ENCODE assay signal across 11 mouse cellular contexts in genomic region chr3:105717856-105718555, GRCm38 (mm10). TPM values are rescaled to one million over a fixed set of nuclear protein-coding genes. Genes with fewer than 3 reads are reported as not detected.
DNase-seq lines count a peak whose midpoint lies in the region; ATAC-seq and TF ChIP-seq lines count a peak whose summit lies in the region.
"Had no signal": no experiment of that assay in that cellular context is flagged by ENCODE, and none has a peak within 500 bp of the region (broad histone marks: within the 10 kb centered on the region; RNA-seq: fewer than 3 reads in every experiment).

No protein-coding gene starts in this region.

- TF ChIP-seq CTCF in cortical plate, adult 2 months (IDR thresholded peaks at IDR 0.05; ENCODE audit: extremely low read depth, insufficient read depth, low read length), result no peak
- no peak for TF ChIP-seq CTCF in forebrain, postnatal 0 days (IDR thresholded peaks at IDR 0.05; ENCODE audit: low read depth)
- TF ChIP-seq CTCF in midbrain, postnatal 0 days (IDR thresholded peaks at IDR 0.05), result no peak

- no peak overlapping the region for H3K9ac ChIP-seq in kidney, embryonic 15.5 days
- H3K9ac ChIP-seq in forebrain, postnatal 0 days, result no peak overlapping the region
- H3K9ac ChIP-seq in midbrain, postnatal 0 days (replicated peaks; ENCODE audit: low read length, poor library complexity, severe bottlenecking), result no peak overlapping the region
- H3K9ac ChIP-seq: liver, embryonic 15.5 days had no signal

- no peaks in the 10 kb centered on the region for H3K9me3 ChIP-seq in kidney, embryonic 15.5 days (replicated peaks)
- no peaks in the 10 kb centered on the region for H3K9me3 ChIP-seq in forebrain, postnatal 0 days (ENCODE audit: low read length)
- no peaks in the 10 kb centered on the region for H3K9me3 ChIP-seq in midbrain, postnatal 0 days (ENCODE audit: low read length)
- H3K9me3 ChIP-seq: liver, embryonic 15.5 days had no signal

- no peak overlapping the region for H3K4me3 ChIP-seq in kidney, embryonic 15.5 days (replicated peaks)
- H3K4me3 ChIP-seq in cortical plate, adult 2 months (ENCODE audit: insufficient read depth, low read length), result no peak overlapping the region
- no peak overlapping the region for H3K4me3 ChIP-seq in forebrain, postnatal 0 days (ENCODE audit: low read depth, low read length)
- no peak overlapping the region for H3K4me3 ChIP-seq in midbrain, postnatal 0 days (ENCODE audit: low read depth, low read length)
- H3K4me3 ChIP-seq: liver, embryonic 15.5 days had no signal

- peak; percentile 65 for TF ChIP-seq POLR2A in cortical plate, adult 2 months (IDR thresholded peaks at IDR 0.05; ENCODE audit: extremely low read depth, insufficient read depth, low read length)

- 50% methylated on average over 11 of the region's 11 CpGs for WGBS in kidney, embryonic 15.5 days
- 61% methylated on average over 11 of the region's 11 CpGs for WGBS in forebrain, postnatal 0 days
- 52% methylated on average over 11 of the region's 11 CpGs for WGBS in midbrain, postnatal 0 days

- H3K36me3 ChIP-seq in kidney, embryonic 15.5 days, result no peaks in the 10 kb centered on the region
- no peaks in the 10 kb centered on the region for H3K36me3 ChIP-seq in forebrain, postnatal 0 days (ENCODE audit: insufficient read depth)
- H3K36me3 ChIP-seq in midbrain, postnatal 0 days (ENCODE audit: insufficient read depth, low read length), result no peaks in the 10 kb centered on the region
- H3K36me3 ChIP-seq: liver, embryonic 15.5 days had no signal

- no peak for DNase-seq in kidney, postnatal 25 days
- no peak for DNase-seq in forebrain, postnatal 0 days
- DNase-seq in midbrain, postnatal 0 days (ENCODE audit: low spot score), result peak; percentile 55
- DNase-seq in adrenal gland, adult 18-20 months (ENCODE audit: low spot score in 2 of 2), result no peak
- DNase-seq in lung, postnatal 25 days (ENCODE audit: low spot score), result no peak
- DNase-seq in ovary, postnatal 36 days (ENCODE audit: low spot score), result no peak
- DNase-seq: thymus, postnatal 14 days had no signal

- H3K4me1 ChIP-seq in kidney, embryonic 15.5 days, result peaks cover 48% of the 10 kb centered on the region
- H3K4me1 ChIP-seq in cortical plate, adult 2 months (ENCODE audit: control insufficient read depth, insufficient read depth, low read length), result no peaks in the 10 kb centered on the region; the same call in 1 of the 2 replicates
- no peaks in the 10 kb centered on the region for H3K4me1 ChIP-seq in forebrain, postnatal 0 days (ENCODE audit: insufficient read depth)
- H3K4me1 ChIP-seq in midbrain, postnatal 0 days (ENCODE audit: insufficient read depth, low read length), result no peaks in the 10 kb centered on the region; the same call in 1 of the 2 replicates

- peak; percentile 63 for ATAC-seq in kidney, embryonic 15.5 days (replicated peaks; ENCODE audit: low FRiP score)
- peak; percentile 45 for ATAC-seq in forebrain, postnatal 0 days
- no peak for ATAC-seq in midbrain, postnatal 0 days (ENCODE audit: low FRiP score)
- ATAC-seq: inflammation-experienced regulatory T-cells, adult 6 months had no signal

- H3K4me2 ChIP-seq in kidney, embryonic 15.5 days, result no peak overlapping the region
- H3K4me2 ChIP-seq in forebrain, postnatal 0 days (ENCODE audit: low read depth), result no peak overlapping the region
- H3K4me2 ChIP-seq in midbrain, postnatal 0 days (ENCODE audit: low read depth, low read length, poor library complexity, severe bottlenecking), result no peak overlapping the region
- H3K4me2 ChIP-seq: liver, embryonic 15.5 days had no signal

- H3K27ac ChIP-seq in kidney, embryonic 15.5 days, result 0 out of 2 replicates have a peak overlapping the region, but pooled peaks have one; percentile 24
- H3K27ac ChIP-seq in cortical plate, adult 2 months (ENCODE audit: insufficient read depth, low read length), result no peak overlapping the region
- no peak overlapping the region for H3K27ac ChIP-seq in forebrain, postnatal 0 days (ENCODE audit: low read depth, low read length)
- H3K27ac ChIP-seq in midbrain, postnatal 0 days (ENCODE audit: low read depth, low read length), result no peak overlapping the region
- H3K27ac ChIP-seq: liver, embryonic 15.5 days had no signal

- H3K27me3 ChIP-seq in kidney, embryonic 15.5 days, result no peaks in the 10 kb centered on the region
- no peaks in the 10 kb centered on the region for H3K27me3 ChIP-seq in forebrain, postnatal 0 days (ENCODE audit: insufficient read depth, low read length)
- H3K27me3 ChIP-seq in midbrain, postnatal 0 days (ENCODE audit: insufficient read depth, low read length), result no peaks in the 10 kb centered on the region

RNA-seq across cellular contexts. Expression of gene Inka2, which starts 13.6 kb away (rescaled TPM):
- 1.4 and 1.7 TPM in 2 replicates for polyA plus RNA-seq in kidney, embryonic 15.5 days (2015; fragmentation: Nextera tagmentation; extraction: Ambion mirVana)
- polyA plus RNA-seq in cortical plate, adult 2 months (2012; rRNA removed), result 71.9 and 75.2 TPM in 2 replicates
- total RNA-seq in forebrain, postnatal 0 days (2014; rRNA removed), result 6.9 and 7.2 TPM in 2 replicates
- polyA plus RNA-seq in forebrain, postnatal 0 days (2015; fragmentation: Nextera tagmentation; extraction: Ambion mirVana), result 1.1 and 4.2 TPM in 2 replicates
- total RNA-seq in midbrain, postnatal 0 days (2014; rRNA removed), result 7.2 and 7.7 TPM in 2 replicates
- 3.3 and 3.7 TPM in 2 replicates for polyA plus RNA-seq in midbrain, postnatal 0 days (2015; fragmentation: Nextera tagmentation; extraction: Ambion mirVana)
- 1 to 10 TPM; 3.8 to 3.9 TPM for total RNA-seq in adrenal gland, adult 18-20 months (2021)

RNA-seq across cellular contexts. Expression of gene Ddx20, which starts 30.6 kb away (rescaled TPM):
- 38.0 and 38.7 TPM in 2 replicates for polyA plus RNA-seq in kidney, embryonic 15.5 days (2015; fragmentation: Nextera tagmentation; extraction: Ambion mirVana)
- polyA plus RNA-seq in cortical plate, adult 2 months (2012; rRNA removed), result 9.1 and 9.4 TPM in 2 replicates
- 19.5 and 24.2 TPM in 2 replicates for total RNA-seq in forebrain, postnatal 0 days (2014; rRNA removed)
- polyA plus RNA-seq in forebrain, postnatal 0 days (2015; fragmentation: Nextera tagmentation; extraction: Ambion mirVana), result 16.8 and 18.1 TPM in 2 replicates
- 23.0 and 28.7 TPM in 2 replicates for total RNA-seq in midbrain, postnatal 0 days (2014; rRNA removed)
- 16.5 TPM in 2 replicates for polyA plus RNA-seq in midbrain, postnatal 0 days (2015; fragmentation: Nextera tagmentation; extraction: Ambion mirVana)
- total RNA-seq in adrenal gland, adult 18-20 months (2021), result 10 to 100 TPM; 18.5 to 18.9 TPM

Comparison
In these comparisons a context has a peak if more than half of its experiments do, and no peak if none do; other contexts are left out.
1. RNA of gene Inka2, which starts 13.6 kb away (polyA plus RNA-seq): 71.9 to 75.2 TPM in cortical plate, adult 2 months; 1.1 to 4.2 TPM in forebrain, postnatal 0 days, 3.3 to 3.7 TPM in midbrain, postnatal 0 days and 1.4 to 1.7 TPM in kidney, embryonic 15.5 days; every median in the first group is over 10 times any median in the second.